Mouse (Mus musculus) neutrophil, adult 65 days (primary cell): Measurements from ENCODE around the gene Mup18. TPM values are rescaled to one million over a fixed set of nuclear protein-coding genes. Genes with fewer than 3 reads are reported as not detected.

ENCODE experiments used
- total RNA-seq: library from RNA; stranded (reverse); gene quantifications from 2 replicates; pipeline ENCODE4 v1.2.4, GENCODE M21; 2023

The Mup18 gene
- total RNA-seq: not detected in 2 replicates

DNA sequence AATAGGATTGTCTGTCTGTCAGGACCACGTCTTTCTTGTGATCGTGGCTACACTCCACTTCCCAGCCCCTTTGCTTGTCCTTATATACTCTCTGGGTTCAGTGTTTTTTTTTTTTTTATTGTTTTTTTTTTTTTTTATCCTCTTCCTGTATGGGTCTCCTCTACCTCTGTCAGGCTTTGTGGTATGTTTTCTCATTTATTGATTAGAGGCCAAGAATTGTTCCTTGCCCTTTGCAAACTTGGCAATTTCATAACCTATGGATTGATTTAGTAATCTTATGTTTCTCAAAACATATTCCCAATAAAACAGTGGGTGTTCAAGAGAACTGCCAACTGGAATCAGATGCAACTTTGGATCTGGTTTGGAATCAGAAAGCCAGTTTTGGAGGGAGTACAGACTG lies at the start of gene Mup18:
Gene Mup18 (minus strand): TSS at position 101 of the 400 bp plus-strand sequence.

Other genes with a start within 250 kb of the Mup18 start
- not detected in 2 replicates for gene Mup15, start 234.4 kb downstream of the Mup18 start, total RNA-seq
- not detected in 2 replicates for gene Mup16, start 154.6 kb downstream of the Mup18 start, total RNA-seq
- not detected in 2 replicates for gene Mup17, start 78.3 kb downstream of the Mup18 start, total RNA-seq
- not detected in 2 replicates for gene Mup19, start 108.1 kb upstream of the Mup18 start, total RNA-seq
- not detected in 2 replicates for gene Mup5, start 161.1 kb upstream of the Mup18 start, total RNA-seq